Mouse (Mus musculus) gastrocnemius, postnatal 25 days (tissue): ENCODE data around the gene Plxnd1. TPM values are rescaled to one million over a fixed set of nuclear protein-coding genes. Genes with fewer than 3 reads are reported as not detected.

Source experiments
- DNase-seq: peaks from one replicate; pipeline ENCODE4 v3.0.0; 2022
- total RNA-seq, 2 experiments: library from RNA; stranded (reverse); gene quantifications; 1 replicate in 1 of 2; 2 replicates in 1 of 2; pipeline ENCODE4 v1.2.3; 2021

Plxnd1 gene
- total RNA-seq, 2 experiments from 2014 or later: 25.7 TPM

GRCm38 (mm10) chr6:115916611-115917010 lies 78.2 kb downstream of the Plxnd1 start:
- no peak for DNase-seq

DNA sequence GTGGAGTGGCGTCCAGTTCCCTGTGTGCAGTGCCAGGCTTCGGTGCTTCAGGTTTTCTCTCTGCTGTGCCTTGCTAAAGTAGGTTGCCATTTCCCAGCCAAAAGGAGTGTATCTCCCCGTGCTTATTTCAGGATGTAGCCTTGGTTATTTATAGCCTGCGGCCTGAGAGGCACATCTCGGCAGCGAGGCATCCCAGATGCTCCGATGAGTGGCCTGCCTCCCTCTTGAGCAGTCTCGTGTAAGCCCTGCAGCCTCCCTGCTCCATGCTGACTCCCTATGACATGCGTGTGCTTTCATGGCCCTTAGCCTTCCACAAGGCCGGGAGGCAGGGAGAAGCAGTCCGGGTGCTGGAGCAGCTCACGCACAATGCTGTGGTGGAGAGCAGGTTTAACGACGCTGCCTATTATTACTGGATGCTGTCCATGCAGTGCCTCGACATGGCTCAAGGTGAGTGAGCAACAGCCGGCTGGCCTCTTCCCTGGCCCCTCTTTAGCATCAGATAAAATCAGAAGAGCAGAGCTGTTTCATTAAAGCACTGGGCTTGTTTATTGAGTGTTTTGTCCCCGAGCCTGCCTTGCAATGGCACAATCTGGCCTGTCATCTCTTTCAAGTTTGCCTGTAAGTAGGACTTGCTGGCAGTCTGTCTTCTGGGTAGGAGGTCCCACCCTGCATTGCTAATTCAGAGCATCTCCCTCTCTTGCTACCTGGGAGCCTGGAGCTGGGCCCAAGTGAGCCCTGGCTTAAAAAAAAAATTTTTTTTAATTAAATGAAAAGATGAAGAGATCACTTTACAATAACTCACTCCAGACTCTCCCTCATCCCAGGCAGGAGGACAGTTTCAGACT lies 79.0 kb downstream of the Plxnd1 start:
- DNase-seq: peak; percentile 42

DNA sequence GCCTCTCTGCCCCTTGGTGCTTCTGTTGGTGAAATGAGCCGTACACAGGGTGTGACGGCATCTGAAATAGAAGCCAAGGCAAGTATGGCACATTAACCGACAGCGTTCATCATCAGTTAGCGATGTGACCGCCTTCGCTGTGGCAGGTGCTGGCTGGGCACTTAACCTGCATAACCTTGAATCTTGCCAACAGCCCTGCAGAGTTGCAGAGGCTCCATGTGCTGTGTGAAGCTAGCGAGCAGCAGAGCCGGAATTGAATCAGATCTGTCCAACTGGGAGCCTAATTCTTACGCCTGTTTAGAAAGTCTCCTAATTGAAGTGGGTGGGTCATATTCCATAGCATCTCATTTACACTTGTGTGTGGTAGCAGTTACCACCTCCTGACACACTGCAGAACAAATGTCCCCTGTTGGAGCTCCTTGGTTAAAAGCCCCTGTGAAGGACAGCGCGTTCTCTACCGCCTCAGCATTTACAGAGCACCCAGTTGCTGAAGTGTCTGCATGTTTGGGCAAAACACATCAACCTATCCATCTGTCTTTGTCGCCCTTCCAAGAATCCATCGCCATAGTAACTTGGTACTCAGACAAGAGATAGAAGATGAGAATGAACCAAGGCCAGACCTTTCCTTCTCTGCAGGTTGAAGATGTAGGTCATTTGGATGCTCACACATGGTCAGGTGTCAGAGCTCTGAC lies 80.1 kb downstream of the Plxnd1 start:
- DNase-seq: no peak

DNA sequence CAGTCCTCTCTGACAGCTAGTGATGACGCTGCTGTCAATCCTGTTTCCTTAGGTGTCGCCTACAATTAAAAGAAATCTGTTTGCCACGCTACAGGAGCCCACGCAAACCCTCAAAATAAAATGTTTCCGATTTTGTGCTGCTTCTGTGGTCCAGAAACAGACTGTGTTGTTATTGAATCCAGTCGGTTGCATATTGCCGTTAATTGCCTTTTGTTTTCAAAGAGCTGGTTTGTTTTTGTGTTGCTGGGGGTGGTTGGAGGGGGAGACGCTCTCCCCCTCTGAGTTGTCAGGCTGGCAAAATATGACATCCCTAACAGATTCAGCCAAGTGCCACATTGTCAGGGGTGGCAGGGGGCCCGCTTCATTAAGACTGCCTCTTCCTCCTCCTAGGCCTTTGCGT lies 81.3 kb downstream of the Plxnd1 start:
- no peak for DNase-seq

- DNase-seq: no peak
These were observed 83.0 kb downstream of the Plxnd1 start for GRCm38 (mm10) chr6:115911763-115912162.

- DNase-seq: peak; percentile 63
These were observed 84.9 kb downstream of the Plxnd1 start for GRCm38 (mm10) chr6:115909940-115910339.

- DNase-seq: no peak
These were observed 85.8 kb downstream of the Plxnd1 start for GRCm38 (mm10) chr6:115909052-115909451.

GRCm38 (mm10) chr6:115908421-115908982 lies 86.3 kb downstream of the Plxnd1 start:
- DNase-seq: no peak

DNA sequence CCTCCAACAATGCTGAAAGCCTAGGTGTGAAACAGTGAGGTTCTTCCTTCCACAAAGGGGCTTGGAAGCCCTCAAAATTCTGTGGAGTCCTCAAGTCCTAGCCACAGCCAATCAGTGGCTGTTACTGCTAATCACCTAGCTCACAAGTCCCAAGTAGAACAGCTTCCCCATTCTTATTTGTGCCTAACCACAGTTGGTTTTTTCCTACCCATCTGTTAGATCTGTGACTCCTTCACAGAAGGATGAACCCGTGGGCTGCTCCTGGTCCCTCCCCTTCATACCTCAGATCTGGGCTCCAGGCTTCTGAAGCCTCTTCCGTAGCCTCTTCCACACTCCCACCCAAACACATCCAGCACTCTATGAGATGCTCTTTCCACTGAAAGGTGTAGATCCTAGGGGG lies 87.9 kb downstream of the Plxnd1 start:
- DNase-seq: no peak

DNA sequence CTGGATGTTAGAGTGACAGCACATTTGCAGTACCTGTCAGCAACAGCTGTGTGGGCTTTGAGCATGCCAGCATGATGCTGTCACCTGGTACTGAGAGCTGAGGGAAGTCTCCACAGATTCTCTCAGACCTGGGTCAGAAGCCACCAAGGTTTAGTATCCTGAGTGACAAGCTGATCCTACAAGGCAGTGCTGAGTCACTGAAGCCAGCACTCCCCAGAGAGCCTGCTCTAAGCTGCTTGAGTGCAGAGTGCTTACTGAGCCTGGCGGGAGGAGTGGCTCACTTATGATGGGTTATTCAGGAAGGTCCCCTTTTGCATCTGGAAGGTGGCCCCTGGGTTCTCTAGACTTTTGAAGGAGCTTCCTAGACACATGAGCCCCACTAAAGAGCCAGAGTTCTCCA lies 88.3 kb downstream of the Plxnd1 start:
- DNase-seq: no peak

- DNase-seq: no peak
These were observed 89.2 kb downstream of the Plxnd1 start for GRCm38 (mm10) chr6:115905568-115905967.

Other genes starting within 250 kb of the Plxnd1 start
- gene Tmem40, start 232.6 kb downstream of the Plxnd1 start, total RNA-seq: under 1 TPM; 0.35 to 0.43 TPM
- 10 to 100 TPM; 61.9 to 64.2 TPM for gene Cand2, start 220.5 kb downstream of the Plxnd1 start, total RNA-seq
- gene Rpl32, start 186.3 kb downstream of the Plxnd1 start, total RNA-seq: 100 to 1,000 TPM; 536 to 577 TPM
- gene Efcab12, start 156.6 kb downstream of the Plxnd1 start, total RNA-seq: under 1 TPM in 1 of 2 experiments, not detected in 1; 0.24 TPM
- under 1 TPM; 0.82 to 0.94 TPM for gene Mbd4, start 141.6 kb downstream of the Plxnd1 start, total RNA-seq
- gene Ift122, start 141.5 kb downstream of the Plxnd1 start, total RNA-seq: 1 to 10 TPM; 5.3 to 7.6 TPM
- under 1 TPM in 1 of 2 experiments, not detected in 1; 0.20 TPM for gene Rho, start 63.3 kb downstream of the Plxnd1 start, total RNA-seq
- gene H1foo, start 50.1 kb downstream of the Plxnd1 start, total RNA-seq: not detected
- gene Tmcc1, start 198.5 kb upstream of the Plxnd1 start, total RNA-seq: 10 to 100 TPM; 34.4 to 48.0 TPM
- 10 to 100 TPM; 20.6 to 21.7 TPM for gene Washc2, start 213.0 kb upstream of the Plxnd1 start, total RNA-seq